Mouse (Mus musculus): ENCODE measurements at regions not wholly inside any gene's neighbourhood (a gene's known extent, or its start where the extent isn't known, plus 50 kb on each side); places are given as distances from the start of the nearest gene placed in this dataset.

- no peaks in the 10 kb centered on the region for H3K27me3 ChIP-seq (replicated peaks; ENCODE audit: control insufficient read depth, insufficient read depth, low read length)
- no peak overlapping the region for H3K4me3 ChIP-seq (ENCODE audit: insufficient read depth, low read depth, low read length)
- H3K4me1 ChIP-seq (ENCODE audit: control insufficient read depth, insufficient read depth, low read length) = no peaks in the 10 kb centered on the region
- H3K27ac ChIP-seq (ENCODE audit: insufficient read depth, low read depth, low read length) = no peak overlapping the region
- TF ChIP-seq POLR2A (IDR thresholded peaks at IDR 0.05; ENCODE audit: low read depth, low read length) (no peak), CTCF (conservative IDR thresholded peaks at IDR 0.05; ENCODE audit: insufficient read depth, insufficient read length, low read depth, low read length) (no peak)
- no peak for DNase-seq
- 63% methylated on average over 6 of the region's 6 CpGs for WGBS
- H3K36me3 ChIP-seq (ENCODE audit: control insufficient read depth, insufficient read depth, low read length) = no peaks in the 10 kb centered on the region
These were observed 275.8 kb downstream of the Gm19410 start for GRCm38 (mm10) chr8:36041222-36041864.

- 81% methylated on average over 4 of the region's 4 CpGs for WGBS
- TF ChIP-seq POLR2A (IDR thresholded peaks at IDR 0.05; ENCODE audit: low read depth, low read length) (no peak), CTCF (conservative IDR thresholded peaks at IDR 0.05; ENCODE audit: insufficient read depth, insufficient read length, low read depth, low read length) (no peak)
- Histone ChIP-seq H3K4me1 (ENCODE audit: control insufficient read depth, insufficient read depth, low read length) (peaks cover 3% of the 10 kb centered on the region; the same call in 1 of the 2 replicates), H3K27me3 (replicated peaks; ENCODE audit: control insufficient read depth, insufficient read depth, low read length) (no peaks in the 10 kb centered on the region), H3K4me3 (ENCODE audit: insufficient read depth, low read depth, low read length) (no peak overlapping the region), H3K27ac (ENCODE audit: insufficient read depth, low read depth, low read length) (no peak overlapping the region), H3K36me3 (ENCODE audit: control insufficient read depth, insufficient read depth, low read length) (no peaks in the 10 kb centered on the region)
- DNase-seq = no peak
These were observed 277.0 kb downstream of the Gm19410 start for GRCm38 (mm10) chr8:36042594-36042993.
